Mouse (Mus musculus) liver, adult 2 months (tissue): ENCODE results near the gene Tent2. TPM values are rescaled to one million over a fixed set of nuclear protein-coding genes. Genes with fewer than 3 reads are reported as not detected.

ENCODE experiments used
- DNase-seq: peaks from one replicate; pipeline ENCODE4 v3.0.0-alpha.2; 2011; ENCODE audit warnings: low read depth, low spot score; ENCODE audit errors: extremely low read depth
- H3K27ac ChIP-seq: fragments of 200-500 bp; replicated peaks from 2 replicates; pipeline ENCODE4 v1.5.1; 2012; ENCODE audit warnings: low read depth, mild to moderate bottlenecking, control low read depth, inconsistent platforms, low read length; ENCODE audit not compliant: insufficient read depth
- H3K27me3 ChIP-seq: fragments of 200-500 bp; 2 replicates; pipeline ENCODE4 v1.6.1; 2012; ENCODE audit warnings: mild to moderate bottlenecking, moderate library complexity, low read length, inconsistent platforms; ENCODE audit not compliant: control insufficient read depth, insufficient read depth
- H3K36me3 ChIP-seq: fragments of 200-500 bp; 2 replicates; pipeline ENCODE4 v1.6.1; 2012; ENCODE audit warnings: low read length, inconsistent platforms; ENCODE audit not compliant: control insufficient read depth, insufficient read depth
- H3K4me1 ChIP-seq: fragments of 200-500 bp; 2 replicates; pipeline ENCODE4 v1.6.1; 2011; ENCODE audit warnings: low read length; ENCODE audit not compliant: control insufficient read depth, insufficient read depth
- H3K4me3 ChIP-seq: fragments of 200-500 bp; 2 replicates; pipeline ENCODE4 v1.5.1; 2011; ENCODE audit warnings: low read depth, mild to moderate bottlenecking, control low read depth, low read length, moderate library complexity; ENCODE audit not compliant: insufficient read depth
- H3K79me2 ChIP-seq: fragments of 200-500 bp; 2 replicates; pipeline ENCODE4 v1.6.1; 2012; ENCODE audit warnings: inconsistent platforms, mild to moderate bottlenecking, low read length, moderate library complexity; ENCODE audit not compliant: control insufficient read depth, insufficient read depth
- H3K9ac ChIP-seq: fragments of 200-500 bp; 2 replicates; pipeline ENCODE4 v1.6.1; 2012; ENCODE audit warnings: low read depth, mild to moderate bottlenecking, control low read depth, inconsistent platforms, low read length
- CTCF ChIP-seq: fragments of 200-500 bp; IDR thresholded peaks from 2 replicates; pipeline ENCODE4 v1.5.1; 2011; ENCODE audit warnings: low read depth, low read length, control low read depth
- POLR2A ChIP-seq: fragments of 200-500 bp; IDR thresholded peaks from 2 replicates; pipeline ENCODE4 v1.6.1; 2011; ENCODE audit warnings: low read length, control low read depth; ENCODE audit not compliant: insufficient read depth; ENCODE audit errors: extremely low read depth
- WGBS: fragments of 180-500 bp; shearing (Covaris S2); methylation state at CpG from one replicate; pipeline ENCODE4 v1.1.7; 2018; 5-methylcytosine and 5-hydroxymethylcytosine counted together
- polyA plus RNA-seq: library from polyadenylated mRNA; depleted of rRNA; stranded (reverse); fragments of >200 nt; gene quantifications from 2 replicates; pipeline ENCODE4 v1.2.3, GENCODE M21; 2012; rRNA removed
- total RNA-seq: library from RNA; depleted of rRNA; stranded (reverse); fragments of >200 nt; gene quantifications from 2 replicates; pipeline ENCODE4 v1.2.3, GENCODE M21; 2014; rRNA removed

Tent2 gene
- total and polyA plus RNA-seq, 2 experiments: 9.3 to 25.0 TPM

DNA sequence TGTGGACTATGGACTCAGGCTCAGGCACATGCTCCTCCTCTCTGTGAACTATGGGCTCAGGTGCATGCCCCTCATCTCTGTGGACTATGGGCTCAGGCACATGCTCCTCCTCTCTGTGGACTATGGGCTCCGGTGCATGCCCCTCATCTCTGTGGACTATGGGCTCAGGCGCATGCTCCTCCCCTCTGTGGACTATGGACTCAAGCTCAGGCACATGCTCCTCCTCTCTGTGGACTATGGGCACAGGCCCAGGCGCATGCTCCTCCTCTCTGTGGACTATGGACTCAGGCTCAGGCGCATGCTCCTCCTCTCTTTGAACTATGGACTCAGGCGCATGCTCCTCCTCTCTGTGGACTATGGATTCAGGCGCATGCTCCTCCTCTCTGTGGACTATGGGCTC, 95.5 kb downstream of the Tent2 start:
- no peaks in the 10 kb centered on the region for H3K36me3 ChIP-seq
- no peak overlapping the region for H3K27ac ChIP-seq
- 91% methylated on average over 6 of the region's 6 CpGs for WGBS
- H3K4me1 ChIP-seq: no peaks in the 10 kb centered on the region
- no peak for TF ChIP-seq CTCF
- no peak for TF ChIP-seq POLR2A
- H3K27me3 ChIP-seq: no peaks in the 10 kb centered on the region
- no peak for DNase-seq
- H3K4me3 ChIP-seq: no peak overlapping the region
- no peak overlapping the region for H3K9ac ChIP-seq
- no peaks in the 10 kb centered on the region for H3K79me2 ChIP-seq

Other genes starting within 250 kb of the Tent2 start
- under 0.01 and 0.55 TPM in 2 replicates for gene Cmya5, start 47.7 kb downstream of the Tent2 start, total RNA-seq
- gene Cmya5, start 47.7 kb downstream of the Tent2 start, polyA plus RNA-seq: 0.02 TPM in 1 of 2 replicates, not detected in the other
- gene Homer1, start 107.2 kb upstream of the Tent2 start, total RNA-seq: 12.3 and 13.2 TPM in 2 replicates
- gene Homer1, start 107.2 kb upstream of the Tent2 start, polyA plus RNA-seq: 1.8 and 2.6 TPM in 2 replicates